Mouse (Mus musculus) heart, embryonic 12.5 days (tissue): Measurements from ENCODE around the gene Gpatch2l. TPM values are rescaled to one million over a fixed set of nuclear protein-coding genes. Genes with fewer than 3 reads are reported as not detected.

Source experiments
- ATAC-seq: fragments of 200-750 bp; cut with Nextera tagmentation; 2 replicates; pipeline ENCODE4 v1.8.0; 2017; ENCODE audit warnings: moderate TSS enrichment, moderate library complexity; ENCODE audit not compliant: insufficient number of reproducible peaks, low FRiP score
- H3K27ac ChIP-seq: fragments of 300-500 bp; sonication (generic); 2 replicates; pipeline ENCODE4 v1.5.1; 2016; ENCODE audit warnings: mild to moderate bottlenecking, moderate library complexity; ENCODE audit not compliant: poor library complexity, severe bottlenecking
- H3K27me3 ChIP-seq: fragments of 300-500 bp; sonication (generic); replicated peaks from 2 replicates; pipeline ENCODE4 v1.6.1; 2016; ENCODE audit warnings: mild to moderate bottlenecking, moderate library complexity
- H3K36me3 ChIP-seq: fragments of 300-500 bp; sonication (generic); 2 replicates; pipeline ENCODE4 v1.6.1; 2016; ENCODE audit warnings: mild to moderate bottlenecking, moderate library complexity
- H3K4me1 ChIP-seq: fragments of 300-500 bp; sonication (generic); replicated peaks from 2 replicates; pipeline ENCODE4 v1.6.1; 2016; ENCODE audit warnings: mild to moderate bottlenecking
- H3K4me2 ChIP-seq: fragments of 300-500 bp; sonication (generic); 2 replicates; pipeline ENCODE4 v1.6.1; 2016; ENCODE audit warnings: mild to moderate bottlenecking, moderate library complexity
- H3K4me3 ChIP-seq: fragments of 300-500 bp; sonication (generic); 2 replicates; pipeline ENCODE4 v1.5.1; 2016; ENCODE audit warnings: mild to moderate bottlenecking
- H3K9ac ChIP-seq: fragments of 300-500 bp; sonication (generic); 2 replicates; pipeline ENCODE4 v1.6.1; 2016; ENCODE audit warnings: mild to moderate bottlenecking, moderate library complexity
- H3K9me3 ChIP-seq: fragments of 300-500 bp; sonication (generic); replicated peaks from 2 replicates; pipeline ENCODE4 v1.6.1; 2016; ENCODE audit warnings: mild to moderate bottlenecking, moderate library complexity
- WGBS: fragments of 180-500 bp; shearing (Covaris S2); methylation state at CpG from one replicate; pipeline ENCODE4 v1.1.7; 2016; 5-methylcytosine and 5-hydroxymethylcytosine counted together
- polyA plus RNA-seq: library from polyadenylated mRNA; unstranded; fragments of >200 nt; fragmentation: Nextera tagmentation; extraction: Ambion mirVana; gene quantifications from 2 replicates; pipeline ENCODE4 v1.2.1, GENCODE M21; 2016

Gpatch2l gene
- polyA plus RNA-seq, 1 experiment from 2014 or later: 14.8 TPM

GRCm38 (mm10) chr12:86276895-86277294 is 35.2 kb downstream of the Gpatch2l start:
- H3K4me2 ChIP-seq: no peak overlapping the region
- no peak overlapping the region for H3K9ac ChIP-seq
- no peak overlapping the region for H3K4me3 ChIP-seq
- H3K27me3 ChIP-seq: no peaks in the 10 kb centered on the region
- H3K36me3 ChIP-seq: peaks cover 36% of the 10 kb centered on the region
- peaks cover 16% of the 10 kb centered on the region for H3K4me1 ChIP-seq
- WGBS: 53% methylated on average over 5 of the region's 5 CpGs
- H3K27ac ChIP-seq: no peak overlapping the region
- ATAC-seq: no peak
- H3K9me3 ChIP-seq: 0 out of 2 replicates have a peak, but pooled peaks cover 2% of the 10 kb centered on the region

GRCm38 (mm10) chr12:86280000-86280399 is 38.3 kb downstream of the Gpatch2l start:
- Histone ChIP-seq H3K4me2 (no peak overlapping the region), H3K36me3 (peaks cover 42% of the 10 kb centered on the region), H3K27me3 (no peaks in the 10 kb centered on the region), H3K4me3 (no peak overlapping the region), H3K9ac (no peak overlapping the region), H3K9me3 (0 out of 2 replicates have a peak, but pooled peaks cover 2% of the 10 kb centered on the region), H3K4me1 (peaks cover 20% of the 10 kb centered on the region), H3K27ac (no peak overlapping the region)
- 68% methylated on average over 10 of the region's 10 CpGs for WGBS
- no peak for ATAC-seq

- ATAC-seq: no peak
- no peak overlapping the region for H3K9ac ChIP-seq
- H3K27me3 ChIP-seq: no peaks in the 10 kb centered on the region
- no peaks in the 10 kb centered on the region for H3K9me3 ChIP-seq
- 91% methylated on average over 2 of the region's 2 CpGs for WGBS
- H3K36me3 ChIP-seq: peaks cover 76% of the 10 kb centered on the region
- H3K4me3 ChIP-seq: no peak overlapping the region
- H3K4me2 ChIP-seq: no peak overlapping the region
- H3K4me1 ChIP-seq: peaks cover 4% of the 10 kb centered on the region; the same call in 1 of the 2 replicates
- H3K27ac ChIP-seq: no peak overlapping the region
These were observed 44.0 kb downstream of the Gpatch2l start for GRCm38 (mm10) chr12:86285704-86286103.

- H3K4me2 ChIP-seq: no peak overlapping the region
- H3K9ac ChIP-seq: no peak overlapping the region
- 75% methylated on average over 10 of the region's 10 CpGs for WGBS
- H3K4me3 ChIP-seq: no peak overlapping the region
- no peaks in the 10 kb centered on the region for H3K27me3 ChIP-seq
- no peaks in the 10 kb centered on the region for H3K9me3 ChIP-seq
- H3K27ac ChIP-seq: no peak overlapping the region
- 0 out of 2 replicates have a peak, but pooled peaks cover 8% of the 10 kb centered on the region for H3K36me3 ChIP-seq
- no peak for ATAC-seq
- H3K4me1 ChIP-seq: no peaks in the 10 kb centered on the region
These were observed 55.8 kb downstream of the Gpatch2l start for GRCm38 (mm10) chr12:86297450-86297849.

GRCm38 (mm10) chr12:86302973-86303372 is 61.3 kb downstream of the Gpatch2l start:
- 77% methylated on average over 10 of the region's 10 CpGs for WGBS
- Histone ChIP-seq H3K9ac (no peak overlapping the region), H3K4me1 (peaks cover 14% of the 10 kb centered on the region), H3K9me3 (no peaks in the 10 kb centered on the region), H3K36me3 (no peaks in the 10 kb centered on the region), H3K27me3 (no peaks in the 10 kb centered on the region), H3K4me3 (no peak overlapping the region), H3K27ac (no peak overlapping the region), H3K4me2 (no peak overlapping the region)
- no peak for ATAC-seq

GRCm38 (mm10) chr12:86305045-86305444 is 63.4 kb downstream of the Gpatch2l start:
- Histone ChIP-seq H3K4me1 (peaks cover 19% of the 10 kb centered on the region), H3K9me3 (no peaks in the 10 kb centered on the region), H3K27ac (no peak overlapping the region; the same call in 1 of the 2 replicates), H3K4me2 (peak overlapping the region; percentile 66), H3K36me3 (no peaks in the 10 kb centered on the region), H3K4me3 (peak overlapping the region; percentile 34), H3K27me3 (no peaks in the 10 kb centered on the region), H3K9ac (peak overlapping the region; percentile 39; the same call in 1 of the 2 replicates)
- WGBS: 28% methylated on average over 7 of the region's 7 CpGs
- no peak for ATAC-seq

- H3K4me1 ChIP-seq: peaks cover 23% of the 10 kb centered on the region
- H3K9me3 ChIP-seq: no peaks in the 10 kb centered on the region
- H3K4me2 ChIP-seq: peak overlapping the region; percentile 66
- H3K9ac ChIP-seq: peak overlapping the region; percentile 39; the same call in 1 of the 2 replicates
- H3K27me3 ChIP-seq: no peaks in the 10 kb centered on the region
- no peak for ATAC-seq
- 16% methylated on average over 15 of the region's 15 CpGs for WGBS
- H3K27ac ChIP-seq: no peak overlapping the region
- no peaks in the 10 kb centered on the region for H3K36me3 ChIP-seq
- H3K4me3 ChIP-seq: peak overlapping the region; percentile 34
These were observed 64.1 kb downstream of the Gpatch2l start for GRCm38 (mm10) chr12:86305635-86306243.

GRCm38 (mm10) chr12:86309474-86309873 is 67.8 kb downstream of the Gpatch2l start:
- H3K27ac ChIP-seq: no peak overlapping the region
- no peaks in the 10 kb centered on the region for H3K36me3 ChIP-seq
- no peak overlapping the region for H3K4me2 ChIP-seq
- H3K4me1 ChIP-seq: peaks cover 23% of the 10 kb centered on the region
- H3K27me3 ChIP-seq: no peaks in the 10 kb centered on the region
- no peaks in the 10 kb centered on the region for H3K9me3 ChIP-seq
- no peak overlapping the region for H3K9ac ChIP-seq
- no peak for ATAC-seq
- no peak overlapping the region for H3K4me3 ChIP-seq
- WGBS: 64% methylated on average over 10 of the region's 10 CpGs

- ATAC-seq: no peak
- Histone ChIP-seq H3K4me3 (no peak overlapping the region), H3K4me1 (peaks cover 19% of the 10 kb centered on the region), H3K4me2 (no peak overlapping the region), H3K27ac (no peak overlapping the region), H3K36me3 (no peaks in the 10 kb centered on the region), H3K27me3 (no peaks in the 10 kb centered on the region), H3K9me3 (no peaks in the 10 kb centered on the region), H3K9ac (no peak overlapping the region)
- 76% methylated on average over 4 of the region's 4 CpGs for whole genome bisulfite sequencing
These were observed 68.2 kb downstream of the Gpatch2l start for GRCm38 (mm10) chr12:86309902-86310301.

- H3K9ac ChIP-seq: no peak overlapping the region
- WGBS: 21% methylated on average over 12 of the region's 12 CpGs
- H3K4me2 ChIP-seq: 0 out of 2 replicates have a peak overlapping the region, but pooled peaks have one; percentile 0
- H3K27me3 ChIP-seq: no peaks in the 10 kb centered on the region
- no peaks in the 10 kb centered on the region for H3K9me3 ChIP-seq
- no peaks in the 10 kb centered on the region for H3K36me3 ChIP-seq
- no peak overlapping the region for H3K27ac ChIP-seq
- ATAC-seq: no peak
- H3K4me1 ChIP-seq: peaks cover 5% of the 10 kb centered on the region; the same call in 1 of the 2 replicates
- no peak overlapping the region for H3K4me3 ChIP-seq
These were observed 79.0 kb downstream of the Gpatch2l start for GRCm38 (mm10) chr12:86320629-86321028.

- Histone ChIP-seq H3K9ac (no peak overlapping the region), H3K4me2 (no peak overlapping the region), H3K36me3 (no peaks in the 10 kb centered on the region), H3K27ac (no peak overlapping the region), H3K4me3 (no peak overlapping the region), H3K9me3 (no peaks in the 10 kb centered on the region), H3K27me3 (no peaks in the 10 kb centered on the region), H3K4me1 (no peaks in the 10 kb centered on the region; the same call in 1 of the 2 replicates)
- WGBS: 47% methylated on average over 3 of the region's 3 CpGs
- ATAC-seq: no peak
These were observed 82.6 kb downstream of the Gpatch2l start for GRCm38 (mm10) chr12:86324297-86324696.

- Histone ChIP-seq H3K4me1 (no peaks in the 10 kb centered on the region), H3K27me3 (no peaks in the 10 kb centered on the region), H3K9ac (no peak overlapping the region), H3K36me3 (no peaks in the 10 kb centered on the region), H3K27ac (no peak overlapping the region), H3K4me3 (no peak overlapping the region), H3K4me2 (no peak overlapping the region), H3K9me3 (no peaks in the 10 kb centered on the region)
- WGBS: 50% methylated on average over 4 of the region's 4 CpGs
- no peak for ATAC-seq
These were observed 88.2 kb downstream of the Gpatch2l start for GRCm38 (mm10) chr12:86329813-86330212.
